17 mouse cellular contexts compared by ENCODE assay signal in the genomic region with DNA sequence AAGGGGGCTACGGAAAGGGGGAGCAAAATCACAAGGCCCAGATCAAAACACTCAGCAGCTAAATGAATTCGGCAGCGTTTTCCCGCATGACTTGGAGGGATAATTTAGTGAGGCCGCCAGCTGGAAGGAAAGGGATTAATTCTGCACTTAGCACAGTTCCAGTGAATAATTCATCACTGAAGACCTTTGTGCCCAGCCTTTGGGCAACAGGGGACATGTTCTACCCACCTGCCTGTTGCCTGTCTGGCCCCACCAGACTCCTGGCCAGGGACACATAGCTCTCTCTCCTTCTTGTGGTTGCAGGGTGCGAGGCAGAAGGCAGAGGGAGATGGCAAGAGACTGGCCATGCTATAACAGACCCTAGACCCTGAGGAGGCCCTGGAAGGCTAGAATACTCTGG. TPM values are rescaled to one million over a fixed set of nuclear protein-coding genes. Genes with fewer than 3 reads are reported as not detected.
DNase-seq lines count a peak whose midpoint lies in the region; ATAC-seq and TF ChIP-seq lines count a peak whose summit lies in the region.
"Had no signal": no experiment of that assay in that cellular context is flagged by ENCODE, and none has a peak within 500 bp of the region (broad histone marks: within the 10 kb centered on the region; RNA-seq: fewer than 3 reads in every experiment).

No protein-coding gene starts in this region.

- peak overlapping the region; percentile 85 for H3K27ac ChIP-seq in left cerebral cortex, adult 2 months
- H3K27ac ChIP-seq in forebrain, embryonic 12.5 days, result peak overlapping the region; percentile 93
- peak overlapping the region; percentile 59 for H3K27ac ChIP-seq in hindbrain, embryonic 16.5 days (ENCODE audit: low read depth, low read length)
- H3K27ac ChIP-seq in neural tube, embryonic 14.5 days (ENCODE audit: low read depth, low read length), result 0 out of 2 replicates have a peak overlapping the region, but pooled peaks have one; percentile 2
- H3K27ac ChIP-seq: heart, embryonic 15.5 days; limb, embryonic 12.5 days had no signal

- no peak for DNase-seq in left cerebral cortex, adult 2 months (ENCODE audit: extremely low spot score in 1 of 2, low spot score in 2 of 2)
- no peak for DNase-seq in left cerebral cortex, adult 11 months (ENCODE audit: low spot score)
- no peak for DNase-seq in adrenal gland, postnatal 14 days
- no peak for DNase-seq in lung, postnatal 10 days
- no peak for DNase-seq in frontal cortex, postnatal 10 days (ENCODE audit: low spot score in 2 of 2)
- DNase-seq: cerebellum, adult 18-20 months; embryo, embryonic 11 days; kidney, postnatal 10 days; lung, postnatal 36 days had no signal

- no peak overlapping the region for H3K9ac ChIP-seq in forebrain, embryonic 12.5 days
- H3K9ac ChIP-seq in hindbrain, embryonic 16.5 days (ENCODE audit: low read depth, low read length), result no peak overlapping the region
- no peak overlapping the region for H3K9ac ChIP-seq in neural tube, embryonic 14.5 days (replicated peaks; ENCODE audit: low read depth, low read length)
- H3K9ac ChIP-seq: heart, embryonic 15.5 days; limb, embryonic 12.5 days had no signal

- no peak overlapping the region for H3K4me3 ChIP-seq in left cerebral cortex, adult 2 months
- H3K4me3 ChIP-seq in forebrain, embryonic 12.5 days (replicated peaks), result no peak overlapping the region
- H3K4me3 ChIP-seq in hindbrain, embryonic 16.5 days (ENCODE audit: low read length), result no peak overlapping the region
- H3K4me3 ChIP-seq in neural tube, embryonic 14.5 days (ENCODE audit: low read depth, low read length), result no peak overlapping the region
- H3K4me3 ChIP-seq: heart, embryonic 15.5 days; limb, embryonic 12.5 days had no signal

- no peak overlapping the region for H3K4me2 ChIP-seq in forebrain, embryonic 12.5 days
- H3K4me2 ChIP-seq in hindbrain, embryonic 16.5 days (ENCODE audit: low read length), result no peak overlapping the region
- H3K4me2 ChIP-seq in neural tube, embryonic 14.5 days (ENCODE audit: low read depth, low read length), result no peak overlapping the region
- H3K4me2 ChIP-seq: heart, embryonic 15.5 days; limb, embryonic 12.5 days had no signal

- H3K36me3 ChIP-seq in forebrain, embryonic 12.5 days (replicated peaks), result no peaks in the 10 kb centered on the region
- H3K36me3 ChIP-seq in hindbrain, embryonic 16.5 days (ENCODE audit: control insufficient read depth, insufficient read depth, low read length), result no peaks in the 10 kb centered on the region
- no peaks in the 10 kb centered on the region for H3K36me3 ChIP-seq in neural tube, embryonic 14.5 days (ENCODE audit: control insufficient read depth, insufficient read depth, low read length)
- H3K36me3 ChIP-seq: G1E; heart, embryonic 15.5 days; limb, embryonic 12.5 days had no signal

- intact Hi-C loops in left cerebral cortex, adult 2 months (cut with DNase I), result no loop called here

- ATAC-seq in forebrain, embryonic 12.5 days (ENCODE audit: low FRiP score), result peak; percentile 34
- 0 out of 2 replicates have a peak, but pooled peaks have one; percentile 37 for ATAC-seq in hindbrain, embryonic 16.5 days
- no peak for ATAC-seq in neural tube, embryonic 14.5 days (ENCODE audit: low read depth)

- no peak for TF ChIP-seq CTCF in left cerebral cortex, adult 2 months (IDR thresholded peaks at IDR 0.05)

- 14% methylated on average over 6 of the region's 6 CpGs for WGBS in forebrain, embryonic 12.5 days
- WGBS in hindbrain, embryonic 16.5 days, result 18% methylated on average over 6 of the region's 6 CpGs
- 22% methylated on average over 6 of the region's 6 CpGs for WGBS in neural tube, embryonic 14.5 days

- H3K27me3 ChIP-seq in forebrain, embryonic 12.5 days, result peaks cover 15% of the 10 kb centered on the region; the same call in 1 of the 2 replicates
- H3K27me3 ChIP-seq in hindbrain, embryonic 16.5 days (replicated peaks; ENCODE audit: control insufficient read depth, insufficient read depth, low read length), result no peaks in the 10 kb centered on the region
- 0 out of 2 replicates have a peak, but pooled peaks cover 3% of the 10 kb centered on the region for H3K27me3 ChIP-seq in neural tube, embryonic 14.5 days (ENCODE audit: control insufficient read depth, insufficient read depth, low read length)

- peaks cover 68% of the 10 kb centered on the region for H3K4me1 ChIP-seq in forebrain, embryonic 12.5 days
- H3K4me1 ChIP-seq in hindbrain, embryonic 16.5 days (ENCODE audit: control insufficient read depth, insufficient read depth, low read depth, low read length), result peaks cover 25% of the 10 kb centered on the region
- H3K4me1 ChIP-seq in neural tube, embryonic 14.5 days (ENCODE audit: control insufficient read depth, insufficient read depth, low read length), result peaks cover 8% of the 10 kb centered on the region

- no peaks in the 10 kb centered on the region for H3K9me3 ChIP-seq in forebrain, embryonic 12.5 days
- H3K9me3 ChIP-seq in hindbrain, embryonic 16.5 days (ENCODE audit: control insufficient read depth, low read length), result no peaks in the 10 kb centered on the region
- no peaks in the 10 kb centered on the region for H3K9me3 ChIP-seq in neural tube, embryonic 14.5 days (ENCODE audit: control insufficient read depth, low read length)
- H3K9me3 ChIP-seq: G1E; heart, embryonic 15.5 days; limb, embryonic 12.5 days had no signal

RNA-seq across cellular contexts. Expression of a gene that starts 1.9 kb away (rescaled TPM):
- 1 to 10 TPM; 8.0 to 8.5 TPM for total RNA-seq in left cerebral cortex, adult 2 months (2021)
- 10.7 and 11.6 TPM in 2 replicates for polyA plus RNA-seq in forebrain, embryonic 12.5 days (2016; fragmentation: Nextera tagmentation; extraction: Ambion mirVana)
- 11.6 and 16.4 TPM in 2 replicates for polyA plus RNA-seq in hindbrain, embryonic 16.5 days (2015; fragmentation: Nextera tagmentation; extraction: Ambion mirVana)
- 6.0 and 28.4 TPM in 2 replicates for polyA plus RNA-seq in neural tube, embryonic 14.5 days (2014; fragmentation: Nextera tagmentation; extraction: Ambion mirVana)
- total RNA-seq in adrenal gland, postnatal 14 days (2021), result 0.96 and 1.3 TPM in 2 replicates
- polyA plus RNA-seq: G1E; liver, embryonic 16.5 days had no signal

RNA-seq across cellular contexts. Expression of a gene that starts 53.1 kb away (rescaled TPM):
- total RNA-seq in left cerebral cortex, adult 2 months (2021), result 1 to 10 TPM in 1 of 2 experiments, under 1 TPM in 1; 0.86 to 1.3 TPM
- polyA plus RNA-seq in forebrain, embryonic 12.5 days (2016; fragmentation: Nextera tagmentation; extraction: Ambion mirVana), result 1.5 and 2.4 TPM in 2 replicates
- polyA plus RNA-seq in hindbrain, embryonic 16.5 days (2015; fragmentation: Nextera tagmentation; extraction: Ambion mirVana), result 0.43 and 0.79 TPM in 2 replicates
- 0.13 TPM in 1 of 2 replicates, not detected in the other for polyA plus RNA-seq in neural tube, embryonic 14.5 days (2014; fragmentation: Nextera tagmentation; extraction: Ambion mirVana)
- total RNA-seq in adrenal gland, postnatal 14 days (2021), result not detected in 2 replicates
- total RNA-seq: gastrocnemius, postnatal 4 days had no signal
- polyA plus RNA-seq: G1E; heart, embryonic 15.5 days; liver, embryonic 16.5 days had no signal

RNA-seq across cellular contexts. Expression of a gene that starts 59.3 kb away (rescaled TPM):
- total RNA-seq in left cerebral cortex, adult 2 months (2021), result 1 to 10 TPM; 3.8 to 4.7 TPM
- polyA plus RNA-seq in forebrain, embryonic 12.5 days (2016; fragmentation: Nextera tagmentation; extraction: Ambion mirVana), result 0.19 and 0.45 TPM in 2 replicates
- polyA plus RNA-seq in hindbrain, embryonic 16.5 days (2015; fragmentation: Nextera tagmentation; extraction: Ambion mirVana), result 1.7 and 2.4 TPM in 2 replicates
- polyA plus RNA-seq in neural tube, embryonic 14.5 days (2014; fragmentation: Nextera tagmentation; extraction: Ambion mirVana), result 0.43 and 0.71 TPM in 2 replicates
- 2,863 and 3,093 TPM in 2 replicates for total RNA-seq in adrenal gland, postnatal 14 days (2021)

Comparison
In these comparisons a context has a peak if more than half of its experiments do, and no peak if none do; other contexts are left out.
1. H3K27ac ChIP-seq: peak in every context shown above with its lines; median percentile 93 in forebrain, embryonic 12.5 days; 85 in left cerebral cortex, adult 2 months; 59 in hindbrain, embryonic 16.5 days; 2 in neural tube, embryonic 14.5 days.